Mouse (Mus musculus) lung, adult 2 months (tissue): ENCODE data around the gene Kcnip1.

Source experiments
- CTCF ChIP-seq: fragments of 200-500 bp; IDR thresholded peaks from 2 replicates; pipeline ENCODE4 v1.5.1; 2011; ENCODE audit warnings: mild to moderate bottlenecking, low read length, control low read depth; ENCODE audit not compliant: insufficient read depth
- POLR2A ChIP-seq: fragments of 200-500 bp; IDR thresholded peaks from 2 replicates; pipeline ENCODE4 v1.6.1; 2011; ENCODE audit warnings: low read depth, mild to moderate bottlenecking, control low read depth, low read length, borderline replicate concordance; ENCODE audit errors: extremely low read depth

DNA sequence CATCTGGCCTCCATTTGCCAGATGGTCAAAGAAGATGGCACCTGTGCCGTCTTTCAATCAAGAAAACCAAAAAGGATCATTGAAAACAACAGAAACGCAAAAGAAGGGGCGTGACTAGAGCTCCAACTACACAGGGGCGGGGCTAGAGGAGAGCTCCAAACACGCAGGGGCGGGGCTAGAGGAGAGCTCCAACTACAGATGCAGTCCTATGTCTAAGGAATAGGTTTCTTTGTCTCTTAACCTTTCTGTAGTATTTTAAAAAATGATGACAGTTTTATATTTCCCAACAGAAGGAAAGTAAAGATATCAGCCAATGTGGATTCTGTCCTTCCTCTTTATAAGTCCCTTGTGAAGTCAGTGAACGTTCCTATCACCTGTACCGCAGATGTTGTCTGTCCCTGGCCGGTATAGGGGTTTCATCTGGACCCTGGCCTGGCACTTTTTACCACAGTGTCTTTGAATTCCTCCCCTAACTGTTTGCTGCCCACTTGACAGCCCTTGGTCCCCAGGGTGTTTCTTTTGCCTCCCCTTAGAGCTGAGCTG, 48.1 kb downstream of the Kcnip1 start:
- TF ChIP-seq CTCF: no peak
- no peak for TF ChIP-seq POLR2A
